Mouse (Mus musculus): Measurements from ENCODE around the gene Prr5l.

GRCm38 (mm10) chr2:101832361-101832760, 50.5 kb downstream of the Prr5l start:
- no peak for TF ChIP-seq TAL1 (IDR thresholded peaks at IDR 0.05; ENCODE audit: low read length)
- TF ChIP-seq GATA1 (IDR thresholded peaks at IDR 0.05; ENCODE audit: low read length) = no peak
